Mouse (Mus musculus) retina, postnatal 7 days (tissue): ENCODE measurements around the gene Kctd11.
"Not testable (repeated sequence)": the region's sequence is repeated elsewhere in the genome, so short reads cannot be mapped to it uniquely, and the experiment has no call there.

ENCODE experiments used
- DNase-seq: peaks from one replicate; pipeline ENCODE4 v3.0.0-alpha.2; 2012; ENCODE audit warnings: low read depth, low spot score

The Kctd11 gene

GRCm38 (mm10) chr11:69880853-69881603, at the start of gene Kctd11:
Gene Kctd11 (minus strand): TSS chr11:69881406.
- peak; percentile 59 for DNase-seq

- not testable (repeated sequence) for DNase-seq
Measured at GRCm38 (mm10) chr11:69930176-69930575, 49.0 kb upstream of the Kctd11 start.

- DNase-seq, result no peak
Measured at GRCm38 (mm10) chr11:69929712-69930111, 48.5 kb upstream of the Kctd11 start.

GRCm38 (mm10) chr11:69927501-69927900, 46.3 kb upstream of the Kctd11 start:
- no peak for DNase-seq

- no peak for DNase-seq
Measured at GRCm38 (mm10) chr11:69922796-69923195, 41.6 kb upstream of the Kctd11 start.

GRCm38 (mm10) chr11:69922012-69922756, 41.0 kb upstream of the Kctd11 start:
- no peak for DNase-seq

- DNase-seq, result peak; percentile 100
Measured at GRCm38 (mm10) chr11:69921114-69922011, 40.2 kb upstream of the Kctd11 start, which contains the start of gene Eif5a. Gene Eif5a (minus strand): TSS chr11:69921958.

GRCm38 (mm10) chr11:69920266-69921031, 39.2 kb upstream of the Kctd11 start:
- no peak for DNase-seq

- no peak for DNase-seq
Measured at GRCm38 (mm10) chr11:69919661-69920265, 38.6 kb upstream of the Kctd11 start.

- no peak for DNase-seq
Measured at GRCm38 (mm10) chr11:69919053-69919452, 37.8 kb upstream of the Kctd11 start.

GRCm38 (mm10) chr11:69918118-69918517, 36.9 kb upstream of the Kctd11 start:
- no peak for DNase-seq

GRCm38 (mm10) chr11:69917379-69917948, 36.3 kb upstream of the Kctd11 start:
- no peak for DNase-seq

- DNase-seq, result not testable (repeated sequence)
Measured at GRCm38 (mm10) chr11:69916652-69917378, 35.6 kb upstream of the Kctd11 start.

- DNase-seq, result no peak
Measured at GRCm38 (mm10) chr11:69915667-69916627, 34.7 kb upstream of the Kctd11 start.

GRCm38 (mm10) chr11:69914917-69915430, 33.8 kb upstream of the Kctd11 start:
- no peak for DNase-seq

GRCm38 (mm10) chr11:69914372-69914764, 33.2 kb upstream of the Kctd11 start:
- no peak for DNase-seq

- DNase-seq, result peak; percentile 95
Measured at GRCm38 (mm10) chr11:69913554-69914371, 32.6 kb upstream of the Kctd11 start, which contains the start of gene Gps2. Gene Gps2 (plus strand): TSS chr11:69913888.
